Mouse (Mus musculus): ENCODE data around the gene Siglech.
"Not testable (repeated sequence)": the region's sequence is repeated elsewhere in the genome, so short reads cannot be mapped to it uniquely, and the experiment has no call there.

Gene Siglech

GRCm38 (mm10) chr7:55767926-55768325 lies at the start of gene Siglech:
Siglech (plus strand) TSS chr7:55768178.
- DNase-seq (ENCODE audit: low spot score): no peak

DNA sequence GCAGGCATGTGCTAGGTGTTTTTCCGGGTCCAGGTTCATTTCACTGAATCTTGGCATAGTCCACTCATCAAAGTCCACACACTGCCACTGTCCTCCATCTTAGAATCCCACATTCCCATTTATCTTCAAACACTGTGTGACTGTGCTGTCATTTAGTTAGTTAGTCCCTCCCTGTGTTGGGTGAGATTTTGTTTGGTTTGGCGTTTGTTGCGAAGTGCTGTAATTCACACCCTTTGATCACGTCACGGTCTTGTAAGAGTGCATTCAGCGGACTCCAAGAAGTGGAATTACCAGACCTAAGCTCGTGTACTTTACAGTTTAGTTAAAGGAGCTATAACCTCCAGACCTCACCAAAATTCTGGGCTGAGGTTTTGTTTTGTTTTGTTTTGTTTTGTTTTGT lies 45.3 kb upstream of the Siglech start:
- no peak for DNase-seq (ENCODE audit: low spot score)

GRCm38 (mm10) chr7:55728903-55729302 lies 39.1 kb upstream of the Siglech start:
- DNase-seq (ENCODE audit: low spot score): no peak

- no peak for DNase-seq (ENCODE audit: low spot score)
Measured at GRCm38 (mm10) chr7:55734483-55734882, 33.5 kb upstream of the Siglech start.

DNA sequence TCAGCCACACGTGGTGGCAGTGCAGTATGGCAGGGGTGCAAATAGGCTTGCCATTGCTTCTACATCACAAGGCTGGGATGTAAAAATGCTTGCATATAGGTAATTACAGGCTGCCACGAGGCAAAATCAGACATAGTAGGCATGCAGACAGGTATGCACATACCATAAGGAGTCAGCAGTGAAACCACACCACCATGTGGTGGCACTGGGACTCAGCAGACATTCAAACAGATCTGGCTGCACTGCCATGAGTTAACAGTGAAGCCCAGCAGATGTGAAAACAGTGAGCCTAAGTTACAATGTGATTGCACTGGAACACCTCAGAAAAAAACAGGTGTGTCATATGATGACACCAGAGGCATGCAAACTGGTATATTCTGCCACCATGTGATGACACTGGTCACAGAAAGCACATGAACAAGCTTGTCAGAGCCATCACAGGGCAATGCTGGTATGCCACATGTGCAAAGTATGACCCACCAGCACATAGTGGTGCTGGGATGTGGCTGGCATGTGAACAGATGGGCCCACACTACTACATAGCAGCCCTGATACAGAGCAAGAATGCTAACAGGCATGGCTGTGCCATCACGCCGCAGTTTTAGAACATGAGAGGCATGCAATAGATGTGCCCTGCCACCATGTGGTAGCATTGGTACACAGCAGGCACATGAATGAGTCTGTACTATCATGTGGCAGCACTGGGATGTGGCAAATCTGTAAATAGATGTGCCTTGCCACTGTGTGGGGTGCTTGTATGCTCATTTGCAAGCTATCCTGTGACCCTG lies 30.7 kb upstream of the Siglech start:
- DNase-seq (ENCODE audit: low spot score): peak; percentile 79

DNA sequence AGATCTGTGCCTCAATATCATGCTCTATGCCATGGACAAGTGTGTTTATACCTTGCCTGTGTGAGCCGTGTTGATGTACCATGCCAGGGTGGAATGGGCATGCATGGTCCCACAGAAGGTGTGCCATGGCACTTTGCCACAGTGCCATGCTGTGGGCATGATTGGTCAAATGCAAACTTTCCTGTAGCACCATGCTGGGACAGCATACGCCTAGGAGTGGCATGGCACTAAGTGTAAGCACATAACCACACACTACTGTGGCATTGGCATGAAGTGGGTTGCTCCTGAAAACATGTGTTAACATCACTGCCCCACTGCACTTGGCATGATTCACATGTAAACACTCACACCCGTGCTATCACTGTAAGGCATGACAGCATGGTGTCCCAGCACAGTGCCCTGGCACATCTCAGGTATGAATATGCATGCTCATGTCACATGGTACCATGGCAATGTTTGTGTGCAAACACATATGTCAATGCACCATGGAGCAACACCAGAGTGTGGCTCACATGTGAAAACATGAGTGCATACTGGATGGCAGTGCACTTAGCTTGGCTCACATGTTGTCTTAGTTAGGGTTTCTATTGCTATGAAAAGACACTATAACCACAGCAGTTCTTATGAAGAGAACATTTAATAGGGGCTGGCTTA lies 24.2 kb upstream of the Siglech start:
- no peak for DNase-seq (ENCODE audit: low spot score)

GRCm38 (mm10) chr7:55744566-55745220 lies 23.3 kb upstream of the Siglech start:
- DNase-seq (ENCODE audit: low spot score): peak; percentile 67

DNA sequence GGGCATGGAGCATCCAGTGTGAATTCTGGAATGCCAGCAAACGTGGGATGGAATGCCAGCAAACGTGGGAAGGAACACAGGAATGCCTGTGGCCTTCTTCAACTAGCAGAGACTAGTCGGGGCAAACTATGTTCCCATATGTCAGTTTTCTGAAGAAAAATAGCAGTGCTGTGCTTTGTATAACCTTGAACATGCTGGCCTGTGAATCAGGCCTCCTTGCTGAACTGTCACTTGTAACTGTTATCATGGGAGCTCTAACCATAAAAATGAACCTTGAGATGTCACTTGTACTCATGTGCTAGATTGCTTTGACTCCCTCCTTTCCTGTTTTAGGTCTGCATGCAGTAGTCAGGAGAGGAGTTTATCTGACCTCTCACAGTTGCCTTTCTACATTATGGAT lies 17.1 kb upstream of the Siglech start:
- DNase-seq (ENCODE audit: low spot score): no peak

GRCm38 (mm10) chr7:55759346-55759745 lies 8.6 kb upstream of the Siglech start:
- no peak for DNase-seq (ENCODE audit: low spot score)

GRCm38 (mm10) chr7:55780011-55780410 lies 12.0 kb downstream of the Siglech start:
- DNase-seq (ENCODE audit: low spot score): no peak

GRCm38 (mm10) chr7:55782493-55782892 lies 14.5 kb downstream of the Siglech start:
- no peak for DNase-seq (ENCODE audit: low spot score)

GRCm38 (mm10) chr7:55784580-55784979 lies 16.6 kb downstream of the Siglech start:
- DNase-seq (ENCODE audit: low spot score): no peak

GRCm38 (mm10) chr7:55790586-55790985 lies 22.6 kb downstream of the Siglech start:
- not testable (repeated sequence) for DNase-seq (ENCODE audit: low spot score)

- no peak for DNase-seq (ENCODE audit: low spot score)
Measured at GRCm38 (mm10) chr7:55792280-55792679, 24.3 kb downstream of the Siglech start.

- no peak for DNase-seq (ENCODE audit: low spot score)
Measured at GRCm38 (mm10) chr7:55793236-55793951, 25.4 kb downstream of the Siglech start.

- peak; percentile 90 for DNase-seq (ENCODE audit: low spot score)
Measured at GRCm38 (mm10) chr7:55793952-55794603, 26.1 kb downstream of the Siglech start, which contains the start of gene Tubgcp5. Tubgcp5 (plus strand) TSS chr7:55794154.

GRCm38 (mm10) chr7:55799981-55800380 lies 32.0 kb downstream of the Siglech start:
- no peak for DNase-seq (ENCODE audit: low spot score)

DNA sequence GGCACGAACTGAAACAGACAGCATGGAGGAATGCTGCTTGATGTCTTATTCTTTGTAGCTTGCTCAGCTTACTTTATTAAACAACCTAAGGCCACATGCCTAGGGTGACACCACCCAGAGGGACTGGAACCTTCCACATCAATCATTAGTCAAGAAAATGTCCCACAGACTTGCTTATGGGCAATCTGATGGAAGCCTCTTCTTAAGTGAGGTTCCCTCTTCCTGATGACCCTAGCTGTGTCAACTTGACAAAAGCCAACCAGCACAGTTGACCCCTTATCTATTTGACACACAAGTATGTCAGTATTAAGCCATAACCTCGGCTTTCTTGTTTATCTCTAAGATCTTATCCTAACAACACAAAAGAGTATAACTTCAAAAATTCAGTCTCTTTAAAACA lies 42.0 kb downstream of the Siglech start:
- no peak for DNase-seq (ENCODE audit: low spot score)

DNA sequence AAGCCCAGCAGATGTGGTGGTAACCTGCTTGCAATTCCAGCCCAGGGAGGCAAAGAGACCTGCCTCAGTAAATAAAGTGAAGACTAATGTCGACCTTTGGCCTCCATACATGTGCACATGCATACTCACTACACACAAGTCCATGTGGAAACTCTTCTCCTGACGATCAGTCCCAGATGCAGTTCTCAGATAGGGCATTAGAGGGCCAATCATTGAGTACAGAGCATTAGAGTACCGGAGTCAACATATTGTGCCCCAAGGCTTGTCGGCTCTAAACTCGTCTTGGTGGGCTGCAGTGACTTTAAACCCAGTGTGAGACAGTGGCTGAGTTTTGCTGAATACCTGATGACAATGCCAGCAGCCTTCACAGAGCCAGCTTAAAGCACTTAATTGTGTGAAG lies 56.5 kb downstream of the Siglech start:
- DNase-seq (ENCODE audit: low spot score): no peak

DNA sequence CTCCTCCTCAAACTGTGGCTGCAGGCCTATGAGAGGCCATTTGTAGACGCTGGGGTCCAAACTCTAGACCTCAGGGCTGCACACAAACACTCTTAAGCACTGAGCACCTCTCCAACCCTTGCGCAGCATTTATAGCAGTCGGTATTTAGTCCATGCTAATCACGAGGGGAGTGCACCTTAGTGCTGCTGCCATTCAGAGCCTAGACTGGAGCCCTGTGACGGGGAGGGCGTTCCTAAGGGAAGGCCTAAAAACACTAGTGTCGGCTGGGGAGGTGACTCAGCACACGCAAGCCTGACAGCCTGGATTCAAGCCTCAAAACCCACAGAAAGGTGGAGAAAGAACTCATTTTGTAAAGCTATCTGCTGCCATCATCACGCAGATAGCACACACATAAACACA lies 59.6 kb downstream of the Siglech start:
- no peak for DNase-seq (ENCODE audit: low spot score)

Data from layer of hippocampus, adult 9-10 months (tissue).